Mouse (Mus musculus) cortical plate, adult 2 months (tissue): ENCODE data around the gene Dmpk. TPM values are rescaled to one million over a fixed set of nuclear protein-coding genes. Genes with fewer than 3 reads are reported as not detected.

Experiments
- H3K27ac ChIP-seq: fragments of 200-500 bp; 2 replicates; pipeline ENCODE4 v1.5.1; 2012; ENCODE audit warnings: low read length, control low read depth, inconsistent platforms; ENCODE audit not compliant: insufficient read depth
- H3K4me1 ChIP-seq: fragments of 200-500 bp; 2 replicates; pipeline ENCODE4 v1.6.1; 2011; ENCODE audit warnings: low read length; ENCODE audit not compliant: control insufficient read depth, insufficient read depth
- H3K4me3 ChIP-seq: fragments of 200-500 bp; 2 replicates; pipeline ENCODE4 v1.5.1; 2011; ENCODE audit warnings: mild to moderate bottlenecking, low read length, control low read depth; ENCODE audit not compliant: insufficient read depth
- CTCF ChIP-seq: fragments of 200-500 bp; IDR thresholded peaks from 2 replicates; pipeline ENCODE4 v1.5.1; 2011; ENCODE audit warnings: mild to moderate bottlenecking, control low read depth, low read length; ENCODE audit not compliant: insufficient read depth; ENCODE audit errors: extremely low read depth
- POLR2A ChIP-seq: fragments of 200-500 bp; IDR thresholded peaks from 2 replicates; pipeline ENCODE4 v1.6.1; 2011; ENCODE audit warnings: mild to moderate bottlenecking, low read length, control low read depth; ENCODE audit not compliant: insufficient read depth; ENCODE audit errors: extremely low read depth
- polyA plus RNA-seq: library from polyadenylated mRNA; depleted of rRNA; stranded (reverse); fragments of >200 nt; gene quantifications from 2 replicates; pipeline ENCODE4 v1.2.3, GENCODE M21; 2012

Dmpk gene
- polyA plus RNA-seq, 1 experiment: 47.6 TPM

DNA sequence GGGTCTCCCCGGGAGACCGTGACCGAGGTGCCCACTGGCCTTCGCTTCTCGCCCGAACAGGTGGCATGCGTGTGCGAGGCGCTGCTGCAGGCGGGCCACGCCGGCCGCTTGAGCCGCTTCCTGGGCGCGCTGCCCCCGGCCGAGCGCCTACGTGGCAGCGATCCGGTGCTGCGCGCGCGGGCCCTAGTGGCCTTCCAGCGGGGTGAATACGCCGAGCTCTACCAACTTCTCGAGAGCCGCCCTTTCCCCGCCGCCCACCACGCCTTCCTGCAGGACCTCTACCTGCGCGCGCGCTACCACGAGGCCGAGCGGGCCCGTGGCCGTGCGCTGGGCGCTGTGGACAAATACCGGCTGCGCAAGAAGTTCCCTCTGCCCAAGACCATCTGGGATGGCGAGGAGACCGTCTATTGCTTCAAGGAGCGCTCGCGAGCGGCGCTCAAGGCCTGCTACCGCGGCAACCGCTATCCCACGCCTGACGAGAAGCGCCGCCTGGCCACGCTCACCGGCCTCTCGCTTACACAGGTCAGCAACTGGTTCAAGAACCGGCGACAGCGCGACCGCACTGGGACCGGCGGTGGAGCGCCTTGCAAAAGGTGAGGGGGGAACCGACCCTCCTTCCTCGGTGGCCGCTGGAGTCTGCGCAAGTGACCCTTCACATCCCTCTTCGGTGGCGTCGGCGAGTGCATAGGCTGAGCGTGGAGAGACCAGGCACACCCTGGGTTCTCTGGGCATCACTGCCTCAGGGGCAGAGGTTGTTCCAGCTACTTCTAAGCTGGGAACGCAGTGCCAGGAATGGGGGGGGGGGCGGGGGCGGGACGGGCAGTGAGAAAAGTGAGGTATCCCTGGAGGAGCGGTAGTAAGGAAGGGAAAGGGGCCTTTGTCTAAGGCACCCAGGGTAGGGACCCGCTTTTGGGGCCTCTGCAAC, 11.4 kb downstream of the Dmpk start:
- no peaks in the 10 kb centered on the region for H3K4me1 ChIP-seq
- peak overlapping the region; percentile 34 for H3K4me3 ChIP-seq

GRCm38 (mm10) chr7:19095751-19096110, 12.1 kb downstream of the Dmpk start:
- H3K4me3 ChIP-seq: no peak overlapping the region; the same call in 1 of the 2 replicates
- H3K27ac ChIP-seq: no peak overlapping the region
- H3K4me1 ChIP-seq: no peaks in the 10 kb centered on the region
- no peak for TF ChIP-seq POLR2A
- no peak for TF ChIP-seq CTCF

More for the DNA sequence above, 11.4 kb downstream of the Dmpk start:
- peak overlapping the region; percentile 17; the same call in 1 of the 2 replicates for H3K27ac ChIP-seq
- no peak for TF ChIP-seq POLR2A

- Histone ChIP-seq H3K4me3 (no peak overlapping the region), H3K27ac (no peak overlapping the region), H3K4me1 (no peaks in the 10 kb centered on the region)
- TF ChIP-seq POLR2A (no peak), CTCF (no peak)
These were observed 12.8 kb downstream of the Dmpk start for GRCm38 (mm10) chr7:19096421-19096976.

DNA sequence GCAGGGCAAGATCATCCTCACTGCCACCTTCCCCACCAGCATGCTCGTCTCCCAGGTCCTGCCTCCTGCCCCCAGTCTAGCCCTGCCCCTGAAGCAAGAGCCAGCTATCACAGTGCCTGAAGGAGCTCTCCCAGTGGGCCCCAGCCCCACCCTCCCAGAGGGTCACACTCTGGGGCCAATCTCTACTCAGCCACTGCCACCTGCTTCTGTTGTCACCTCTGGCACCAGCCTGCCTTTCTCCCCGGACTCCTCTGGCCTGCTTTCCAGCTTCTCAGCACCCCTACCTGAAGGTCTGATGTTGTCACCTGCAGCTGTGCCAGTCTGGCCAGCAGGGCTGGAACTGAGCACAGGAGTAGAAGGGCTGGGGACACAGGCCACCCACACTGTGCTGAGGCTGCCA, 13.6 kb downstream of the Dmpk start:
- no peak overlapping the region for H3K27ac ChIP-seq
- TF ChIP-seq POLR2A (no peak), CTCF (no peak)
- no peaks in the 10 kb centered on the region for H3K4me1 ChIP-seq
- no peak overlapping the region for H3K4me3 ChIP-seq

DNA sequence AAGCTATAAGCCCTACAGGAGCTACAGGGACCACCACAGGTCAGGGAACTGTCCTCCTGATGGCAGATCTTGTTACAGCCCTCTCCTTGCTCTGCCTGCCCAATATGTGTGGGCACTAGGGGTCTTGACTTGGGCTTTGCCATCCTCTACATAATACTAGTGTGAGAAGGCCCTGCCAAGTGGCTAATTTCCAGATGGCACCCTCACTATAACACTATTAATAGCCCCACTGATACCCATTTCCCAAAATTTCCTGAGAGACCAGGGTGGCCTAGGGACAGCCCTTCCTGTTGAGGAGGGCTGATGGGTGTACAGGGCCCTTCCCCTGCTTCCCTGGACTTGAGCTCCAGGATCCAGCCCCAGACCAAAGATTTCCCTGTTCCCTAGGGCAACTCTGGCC, 14.2 kb downstream of the Dmpk start:
- H3K27ac ChIP-seq: no peak overlapping the region
- H3K4me3 ChIP-seq: no peak overlapping the region
- H3K4me1 ChIP-seq: no peaks in the 10 kb centered on the region
- TF ChIP-seq CTCF (no peak), POLR2A (no peak)

GRCm38 (mm10) chr7:19098811-19099210, 15.2 kb downstream of the Dmpk start:
- TF ChIP-seq CTCF: no peak
- TF ChIP-seq POLR2A: no peak
- Histone ChIP-seq H3K4me1 (no peaks in the 10 kb centered on the region), H3K4me3 (no peak overlapping the region), H3K27ac (no peak overlapping the region)

- Histone ChIP-seq H3K4me3 (no peak overlapping the region), H3K4me1 (no peaks in the 10 kb centered on the region), H3K27ac (no peak overlapping the region)
- TF ChIP-seq CTCF: no peak
- no peak for TF ChIP-seq POLR2A
These were observed 16.6 kb downstream of the Dmpk start for GRCm38 (mm10) chr7:19100290-19100689.

DNA sequence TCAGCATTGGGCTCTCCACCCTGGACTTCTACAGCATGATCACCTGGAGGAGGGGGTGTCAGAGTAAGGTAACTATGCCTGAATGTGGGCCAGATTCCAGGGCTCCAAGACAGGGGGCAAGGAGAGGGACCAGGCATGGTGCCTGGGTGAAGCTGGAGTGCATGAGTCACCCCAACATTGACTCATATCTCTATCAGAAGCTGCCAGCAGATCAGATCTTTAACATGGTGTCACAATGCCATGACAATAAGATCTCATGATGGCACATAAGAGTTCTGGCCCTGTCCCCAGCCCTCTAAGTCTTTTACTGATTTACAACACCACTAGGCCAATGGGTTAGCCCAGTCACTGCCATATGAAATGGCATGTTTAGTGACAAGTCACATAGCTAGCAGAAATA, 20.1 kb downstream of the Dmpk start:
- H3K27ac ChIP-seq: no peak overlapping the region
- TF ChIP-seq POLR2A (no peak), CTCF (no peak)
- H3K4me3 ChIP-seq: no peak overlapping the region
- H3K4me1 ChIP-seq: no peaks in the 10 kb centered on the region; the same call in 1 of the 2 replicates

- Histone ChIP-seq H3K27ac (no peak overlapping the region), H3K4me1 (no peaks in the 10 kb centered on the region; the same call in 1 of the 2 replicates), H3K4me3 (no peak overlapping the region)
- no peak for TF ChIP-seq POLR2A
- TF ChIP-seq CTCF: no peak
These were observed 20.8 kb downstream of the Dmpk start for GRCm38 (mm10) chr7:19104486-19104885.

DNA sequence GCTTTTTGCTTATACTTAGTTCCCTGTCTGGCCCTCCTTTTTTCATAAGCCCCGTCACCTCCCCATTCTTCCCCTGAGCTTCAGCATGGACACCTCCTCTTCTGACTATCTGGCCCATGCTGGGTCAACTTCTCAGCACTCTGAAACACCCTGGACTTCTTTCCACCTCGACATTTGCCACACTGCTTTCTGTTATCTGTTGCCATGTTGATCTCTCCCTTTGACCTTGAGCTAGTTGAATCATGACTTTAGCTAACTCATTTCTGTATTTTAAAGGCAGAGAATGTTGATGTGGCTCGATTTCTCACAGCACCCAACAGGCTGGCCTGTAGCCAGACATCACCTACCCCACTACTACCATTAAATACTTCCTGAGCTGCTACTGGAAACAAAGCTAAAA, 23.8 kb downstream of the Dmpk start:
- TF ChIP-seq CTCF: no peak
- no peak for TF ChIP-seq POLR2A
- Histone ChIP-seq H3K4me1 (no peaks in the 10 kb centered on the region; the same call in 1 of the 2 replicates), H3K4me3 (no peak overlapping the region), H3K27ac (no peak overlapping the region)
